Mouse (Mus musculus): ENCODE results near the gene Psg18.
"Not testable (repeated sequence)": the region's sequence is repeated elsewhere in the genome, so short reads cannot be mapped to it uniquely, and the experiment has no call there.

Gene Psg18

GRCm38 (mm10) chr7:18354909-18355308 lies at the start of gene Psg18:
Psg18 (minus strand) TSS chr7:18355009.
- DNase-seq (ENCODE audit: inconsistent age in 2 of 2, low spot score in 1 of 2): not testable (repeated sequence)

GRCm38 (mm10) chr7:18403407-18403806 lies 48.6 kb upstream of the Psg18 start:
- DNase-seq (ENCODE audit: inconsistent age in 2 of 2, low spot score in 1 of 2): peak in 1 of 2 experiments; percentile 21

GRCm38 (mm10) chr7:18402527-18403237 lies 47.9 kb upstream of the Psg18 start:
- DNase-seq (ENCODE audit: inconsistent age in 2 of 2, low spot score in 1 of 2): peak; percentile 12 to 32

GRCm38 (mm10) chr7:18391483-18391882 lies 36.7 kb upstream of the Psg18 start:
- not testable (repeated sequence) for DNase-seq (ENCODE audit: inconsistent age in 2 of 2, low spot score in 1 of 2)

GRCm38 (mm10) chr7:18378295-18378694 lies 23.5 kb upstream of the Psg18 start:
- DNase-seq (ENCODE audit: inconsistent age in 2 of 2, low spot score in 1 of 2): no peak

GRCm38 (mm10) chr7:18335411-18335810 lies 19.4 kb downstream of the Psg18 start:
- not testable (repeated sequence) for DNase-seq (ENCODE audit: inconsistent age in 2 of 2, low spot score in 1 of 2)

Data from adrenal gland, adult (tissue).